Mouse (Mus musculus) 416B (cell line): ENCODE measurements at regions not wholly inside any gene's neighbourhood (a gene's known extent, or its start where the extent isn't known, plus 50 kb on each side); places are given as distances from the start of the nearest gene placed in this dataset.

Source experiments
- DNase-seq: peaks from one replicate; pipeline ENCODE4 v3.0.0; 2011; ENCODE audit warnings: low read depth

DNA sequence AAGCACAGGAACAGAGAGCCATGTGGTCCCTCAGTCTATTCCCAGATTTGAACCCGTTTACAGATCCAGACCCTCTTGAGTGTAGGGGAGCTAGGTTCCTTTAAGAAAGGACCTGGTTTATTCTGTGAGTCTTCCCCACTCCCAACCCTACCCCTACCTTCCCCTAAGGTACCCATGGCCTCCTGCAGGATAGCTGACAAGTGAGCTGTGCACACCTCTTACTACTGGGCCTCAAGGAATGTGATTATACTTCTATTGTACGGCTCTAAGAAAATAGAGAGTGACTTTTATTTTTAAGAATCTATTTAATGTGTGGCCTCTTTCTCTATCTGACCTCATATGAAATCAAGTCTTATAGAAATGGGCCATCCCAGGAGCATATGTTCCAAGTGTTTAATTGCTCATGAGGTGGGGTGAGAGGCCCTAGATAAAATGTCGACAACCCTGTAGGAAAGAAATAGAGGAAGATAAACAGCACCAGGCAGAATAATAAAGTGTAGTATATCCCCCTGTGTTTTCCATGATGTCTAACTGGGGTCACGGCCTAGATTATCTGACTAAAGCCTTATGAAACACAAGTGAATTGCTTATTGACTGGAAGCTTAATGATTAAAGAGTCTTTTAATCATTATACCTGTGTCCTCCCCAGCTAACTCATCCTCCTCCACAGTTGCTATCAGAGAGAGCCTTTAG is 145.7 kb upstream of the Cdh5 start:
- no peak for DNase-seq

DNA sequence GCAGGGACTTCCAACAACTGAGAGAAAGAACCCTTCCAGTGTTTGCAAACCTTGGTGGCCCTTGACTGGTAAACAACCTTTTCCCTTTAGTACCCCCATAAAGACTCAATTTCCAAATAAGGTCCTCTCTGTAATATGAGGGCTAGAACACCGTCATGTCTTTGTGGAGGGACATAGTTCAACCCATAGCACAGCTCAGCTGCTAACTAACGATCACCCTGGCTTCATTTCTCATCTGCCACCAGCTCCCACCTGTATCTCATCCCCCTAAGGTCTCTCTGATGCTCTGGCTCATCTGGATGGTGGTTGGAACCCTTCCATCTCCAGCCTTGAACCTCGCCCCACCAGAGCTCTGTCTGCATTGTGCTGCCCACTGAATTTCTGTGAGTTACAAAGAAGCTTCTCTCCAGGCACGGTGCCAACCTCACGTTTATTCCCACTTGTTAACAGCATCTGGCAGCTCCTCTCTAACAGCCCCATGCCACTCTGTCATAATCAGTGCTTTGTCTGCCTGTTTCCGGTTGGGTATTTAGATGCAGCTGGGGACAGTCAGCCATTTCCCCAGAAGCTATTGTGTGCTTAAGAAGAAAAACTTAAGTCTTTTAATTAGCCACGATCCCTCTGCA is 137.0 kb upstream of the Cdh5 start:
- DNase-seq = no peak

DNA sequence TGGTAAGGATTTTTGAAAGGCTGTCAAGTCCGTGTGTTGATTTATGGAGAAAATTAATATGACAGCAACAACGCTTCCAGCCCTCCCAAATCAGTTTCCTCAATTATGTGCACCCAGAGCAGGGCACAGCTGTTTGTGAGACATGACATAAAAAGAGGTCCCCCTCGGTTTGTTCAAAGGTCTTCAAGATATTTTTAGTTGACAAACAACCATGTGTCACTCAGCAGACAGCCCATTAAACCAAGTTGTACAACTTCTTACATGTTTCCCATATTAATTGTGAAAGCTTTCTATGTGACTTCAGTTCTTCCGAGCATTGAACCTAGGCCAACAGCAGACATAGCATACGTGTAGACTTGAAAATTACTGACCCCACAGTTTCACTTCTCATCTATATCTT is 131.5 kb upstream of the Cdh5 start:
- DNase-seq = no peak

DNA sequence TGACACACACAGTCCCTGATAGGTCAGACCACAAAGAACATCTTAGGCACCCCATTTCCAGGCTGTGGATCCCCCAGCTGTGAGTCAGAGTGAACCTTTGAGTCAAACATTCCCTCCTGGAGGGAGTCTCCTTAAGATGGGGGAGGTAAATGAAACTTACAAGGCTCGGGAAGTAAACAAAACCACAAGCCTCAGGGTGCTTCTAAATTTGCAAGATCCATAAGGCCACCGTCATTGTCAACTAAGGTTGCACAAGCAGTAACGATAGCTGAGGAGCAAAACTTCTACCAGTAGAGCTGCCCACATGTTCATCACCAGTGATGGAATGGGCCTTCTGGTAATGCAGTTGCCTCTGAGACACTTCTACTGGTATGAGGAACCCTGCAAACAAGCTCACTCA is 130.9 kb upstream of the Cdh5 start:
- no peak for DNase-seq

GRCm38 (mm10) chr8:103970966-103971365 is 130.5 kb upstream of the Cdh5 start:
- DNase-seq = no peak

- DNase-seq = peak; percentile 5
Measured at GRCm38 (mm10) chr8:103976488-103976887, 124.9 kb upstream of the Cdh5 start.

DNA sequence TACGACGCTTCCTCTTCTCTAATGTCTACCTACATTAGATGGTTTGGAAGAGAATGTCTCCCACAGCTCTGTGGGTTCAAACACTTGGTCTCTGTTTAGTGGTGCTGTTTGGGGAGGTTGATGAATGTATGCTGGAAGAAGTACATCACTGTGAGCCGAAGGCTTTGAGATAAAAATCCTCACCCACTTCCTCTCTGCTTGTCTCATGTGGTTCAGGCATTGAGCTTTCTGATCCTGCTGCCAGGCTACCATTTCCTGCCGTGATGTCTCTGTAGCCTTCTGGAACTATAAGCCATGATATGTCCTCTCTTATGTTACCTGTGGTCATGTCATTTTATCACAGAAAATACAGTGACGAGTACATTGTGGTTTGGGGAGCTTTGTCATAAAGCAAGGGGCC is 122.5 kb upstream of the Cdh5 start:
- DNase-seq = peak; percentile 2

- DNase-seq = no peak
Measured at GRCm38 (mm10) chr8:103983860-103984594, 117.4 kb upstream of the Cdh5 start.

DNA sequence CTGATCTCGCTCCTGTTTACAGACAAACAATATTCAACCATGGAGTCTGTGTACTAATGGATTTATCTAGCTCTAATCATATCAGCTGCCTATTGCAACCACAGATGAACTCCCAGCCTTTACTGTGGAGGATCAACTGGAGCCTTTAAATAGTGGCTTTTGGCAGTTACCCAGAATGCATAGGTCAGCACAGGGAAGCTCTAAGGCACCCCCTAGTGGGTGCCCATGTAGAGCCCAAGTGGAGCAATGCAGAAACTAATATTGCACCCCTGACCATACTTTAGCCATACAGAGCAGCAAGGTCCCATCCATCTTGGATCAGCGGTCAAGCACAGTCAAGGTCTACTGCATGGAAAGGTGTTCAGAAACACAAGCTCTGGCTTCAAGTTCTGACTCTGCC is 115.8 kb upstream of the Cdh5 start:
- no peak for DNase-seq

- DNase-seq = no peak
Measured at GRCm38 (mm10) chr8:103993897-103994296, 107.5 kb upstream of the Cdh5 start.

GRCm38 (mm10) chr8:103998143-103998542 is 103.3 kb upstream of the Cdh5 start:
- no peak for DNase-seq

DNA sequence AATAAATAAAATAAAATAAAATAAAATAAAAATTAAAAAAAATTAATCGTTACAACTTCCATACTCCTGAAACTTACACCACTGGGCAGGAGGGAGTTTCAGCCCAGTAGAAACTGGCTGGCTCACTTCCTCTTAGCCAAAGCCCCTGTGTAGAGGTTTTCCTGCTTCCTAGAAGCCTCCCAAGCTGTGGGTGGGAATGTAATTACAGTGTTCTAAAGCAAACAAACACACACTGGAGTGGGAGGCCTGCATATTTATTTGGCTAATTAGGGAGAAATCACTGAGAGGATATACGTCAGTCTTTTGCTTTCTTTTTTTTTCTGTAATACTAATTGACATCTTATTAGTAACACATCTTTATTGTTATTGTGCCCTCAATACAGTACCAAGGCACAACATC is 94.2 kb upstream of the Cdh5 start:
- DNase-seq = no peak

DNA sequence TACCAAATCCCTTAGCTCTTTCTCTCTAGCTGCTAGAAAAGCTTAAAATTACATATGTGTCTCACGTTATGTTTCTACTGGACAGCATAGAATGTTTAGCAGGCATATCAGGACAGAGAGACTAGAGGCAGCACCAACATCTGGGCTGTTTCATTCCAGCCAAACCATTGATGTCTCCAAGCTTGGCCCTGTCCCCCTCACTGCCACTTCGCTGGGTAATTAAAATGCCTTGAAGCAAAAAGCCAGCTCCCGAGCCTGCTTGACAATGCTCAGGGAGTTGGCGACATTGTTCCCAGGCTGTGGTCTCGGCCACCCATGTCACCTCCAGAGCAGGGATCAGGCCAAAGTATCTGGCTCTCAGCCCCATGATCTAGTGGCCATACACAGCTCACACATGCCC is 92.7 kb upstream of the Cdh5 start:
- no peak for DNase-seq

GRCm38 (mm10) chr8:104009306-104009705 is 92.1 kb upstream of the Cdh5 start:
- DNase-seq = no peak

DNA sequence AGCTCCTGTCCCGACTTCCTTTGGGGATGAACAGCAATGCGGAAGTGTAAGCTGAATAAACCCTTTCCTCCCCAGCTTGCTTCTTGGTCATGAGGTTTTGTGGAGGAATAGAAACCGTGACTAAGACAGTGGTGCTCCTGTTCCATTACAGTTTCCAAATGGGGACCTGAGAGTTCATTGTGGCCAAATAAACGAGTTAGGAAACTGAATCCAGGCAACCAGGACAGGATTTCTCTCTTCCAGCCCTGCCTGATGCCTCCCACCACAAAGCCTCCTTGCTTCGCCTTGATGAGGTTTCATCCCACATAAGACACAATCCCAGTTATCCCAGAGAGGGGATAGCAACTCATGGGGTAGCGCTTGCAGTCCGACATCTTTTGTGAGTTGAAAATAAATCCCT is 79.2 kb upstream of the Cdh5 start:
- no peak for DNase-seq

- DNase-seq = no peak
Measured at GRCm38 (mm10) chr8:104022691-104023509, 78.5 kb upstream of the Cdh5 start.

GRCm38 (mm10) chr8:104027161-104027821 is 74.1 kb upstream of the Cdh5 start:
- DNase-seq = peak; percentile 21

- DNase-seq = peak; percentile 37
Measured at GRCm38 (mm10) chr8:104028626-104029025, 72.8 kb upstream of the Cdh5 start.

GRCm38 (mm10) chr8:104032179-104032578 is 69.2 kb upstream of the Cdh5 start:
- DNase-seq = peak; percentile 58

GRCm38 (mm10) chr8:104033148-104033547 is 68.3 kb upstream of the Cdh5 start:
- DNase-seq = no peak

DNA sequence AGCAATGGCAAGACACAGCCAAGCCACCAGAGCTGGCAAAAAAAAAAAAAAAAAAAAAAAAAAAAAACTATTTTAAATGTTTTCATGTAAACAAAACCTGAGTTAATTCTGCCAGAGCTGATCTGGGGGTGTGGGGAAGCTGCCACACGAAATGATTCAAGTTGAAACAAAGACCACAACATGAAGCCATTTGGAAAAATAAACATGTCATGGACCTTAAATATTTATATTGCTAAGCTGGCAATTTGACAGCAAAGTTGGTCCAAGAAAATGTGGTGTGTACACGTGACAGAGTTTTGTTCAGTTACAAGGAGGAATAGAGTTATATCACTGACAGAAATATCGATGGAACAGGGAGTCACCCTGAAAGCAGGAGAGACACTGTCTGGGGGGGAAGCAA is 67.1 kb upstream of the Cdh5 start:
- DNase-seq = no peak
